Mouse (Mus musculus) lung, postnatal 0 days (tissue): ENCODE data around the gene Ccr9. TPM values are rescaled to one million over a fixed set of nuclear protein-coding genes. Genes with fewer than 3 reads are reported as not detected.
A peak's percentile ranks its signal among the peaks of the same experiment; 100 is the strongest.

Experiments used
- ATAC-seq: fragments of 200-750 bp; cut with Nextera tagmentation; 2 replicates; pipeline ENCODE4 v1.8.0; 2017; ENCODE audit warnings: moderate library complexity
- DNase-seq: peaks from one replicate; pipeline ENCODE4 v3.0.0-alpha.2; 2016; ENCODE audit warnings: low spot score
- H3K27ac ChIP-seq: fragments of 300-500 bp; sonication (generic); 2 replicates; pipeline ENCODE4 v1.5.1; 2014; ENCODE audit warnings: antibody characterized with exemption, mild to moderate bottlenecking, low read length, mixed read lengths
- H3K27me3 ChIP-seq: fragments of 300-500 bp; sonication (generic); replicated peaks from 2 replicates; pipeline ENCODE4 v1.6.1; 2014; ENCODE audit warnings: low read length, mixed read lengths; ENCODE audit not compliant: insufficient read depth
- H3K36me3 ChIP-seq: fragments of 300-500 bp; sonication (generic); 2 replicates; pipeline ENCODE4 v1.6.1; 2014; ENCODE audit warnings: low read length, mixed read lengths; ENCODE audit not compliant: insufficient read depth
- H3K4me1 ChIP-seq: fragments of 300-500 bp; sonication (generic); 2 replicates; pipeline ENCODE4 v1.6.1; 2014; ENCODE audit warnings: antibody characterized with exemption, low read depth, low read length, mixed read lengths; ENCODE audit not compliant: insufficient read depth
- H3K4me2 ChIP-seq: fragments of 300-500 bp; sonication (generic); replicated peaks from 2 replicates; pipeline ENCODE4 v1.6.1; 2014; ENCODE audit warnings: low read depth, mild to moderate bottlenecking, low read length, moderate library complexity, mixed read lengths
- H3K4me3 ChIP-seq: fragments of 300-500 bp; sonication (generic); 2 replicates; pipeline ENCODE4 v1.5.1; 2014; ENCODE audit warnings: low read depth, low read length
- H3K9ac ChIP-seq: fragments of 300-500 bp; sonication (generic); replicated peaks from 2 replicates; pipeline ENCODE4 v1.6.1; 2014; ENCODE audit warnings: low read depth, mild to moderate bottlenecking
- H3K9me3 ChIP-seq: fragments of 300-500 bp; sonication (generic); 2 replicates; pipeline ENCODE4 v1.6.1; 2016; ENCODE audit warnings: low read length, mixed read lengths
- CTCF ChIP-seq: IDR thresholded peaks from 2 replicates; pipeline ENCODE4 v1.5.1; 2016; ENCODE audit warnings: antibody characterized with exemption, mild to moderate bottlenecking
- EP300 ChIP-seq: IDR thresholded peaks from 2 replicates; pipeline ENCODE4 v1.6.1; 2016; ENCODE audit warnings: antibody characterized with exemption, mild to moderate bottlenecking, control low read depth
- WGBS: fragments of 180-500 bp; shearing (Covaris S2); extraction: QIAGEN DNeasy Blood & Tissue Kit; methylation state at CpG from one replicate; pipeline ENCODE4 v1.1.7; 2014; 5-methylcytosine and 5-hydroxymethylcytosine counted together
- polyA plus RNA-seq: library from polyadenylated mRNA; unstranded; fragments of >200 nt; fragmentation: Nextera tagmentation; extraction: Ambion mirVana; gene quantifications from 2 replicates; pipeline ENCODE4 v1.2.1, GENCODE M21; 2015

The Ccr9 gene
- 0.29 and 0.35 TPM in 2 replicates for polyA plus RNA-seq

DNA sequence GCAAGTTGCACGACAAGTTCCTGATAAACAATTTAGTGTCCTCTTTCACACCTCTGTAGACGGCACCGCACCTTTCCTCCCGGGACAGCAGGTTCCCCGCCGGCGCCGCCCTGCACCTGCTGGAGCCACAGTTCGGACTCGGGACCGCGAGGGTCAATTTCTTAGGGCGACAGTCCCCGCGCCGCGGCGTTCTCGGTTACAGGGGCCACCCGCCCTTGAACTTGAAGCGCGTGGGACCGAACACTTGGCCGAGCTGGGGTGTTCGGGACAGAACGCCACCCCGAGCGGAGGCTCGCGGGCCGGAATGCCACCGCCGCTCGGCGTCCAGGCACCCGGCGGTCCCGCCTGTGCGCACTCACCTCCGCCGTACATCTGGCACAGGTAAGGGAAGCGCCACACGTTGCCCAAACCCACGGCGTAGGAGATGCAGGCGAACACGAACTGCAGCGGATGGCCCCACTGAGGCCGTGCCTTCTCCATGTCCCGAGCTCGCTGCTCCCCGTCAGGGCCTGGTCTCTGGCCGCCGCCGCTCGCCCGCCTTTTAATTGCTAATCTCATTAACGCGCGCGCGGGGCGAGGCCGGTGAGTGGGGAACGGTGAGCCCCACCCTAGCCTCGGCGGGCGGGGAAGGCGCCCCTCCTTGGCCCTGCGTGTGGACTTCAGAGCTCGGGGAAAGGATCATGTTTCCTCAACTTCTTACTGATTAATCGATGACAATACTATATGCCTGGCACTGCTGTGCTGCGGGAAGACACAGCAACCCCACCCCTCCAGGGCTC lies at the start of gene Ccr9, which contains the start of gene Slc6a20a:
Ccr9 (plus strand) TSS at position 113 of the 779 bp plus-strand sequence.
Slc6a20a (minus strand) TSS at position 559 of the 779 bp plus-strand sequence.
- H3K9me3 ChIP-seq, result no peaks in the 10 kb centered on the region
- WGBS, result 2% methylated on average over 73 of the region's 73 CpGs
- H3K27me3 ChIP-seq, result peaks cover 17% of the 10 kb centered on the region
- H3K4me1 ChIP-seq, result no peaks in the 10 kb centered on the region
- peak; percentile 55 for ATAC-seq
- 0 out of 2 replicates have a peak within 1 kb of the TSS, but pooled peaks have one; percentile 2 for H3K9ac ChIP-seq
- no peak within 1 kb of the TSS for H3K27ac ChIP-seq
- DNase-seq, result peak; percentile 22
- H3K4me2 ChIP-seq, result peak within 1 kb of the TSS; percentile 64
- TF ChIP-seq CTCF, result no peak
- no peak for TF ChIP-seq EP300
- peak within 1 kb of the TSS; percentile 34 for H3K4me3 ChIP-seq
- no peaks in the 10 kb centered on the region for H3K36me3 ChIP-seq

DNA sequence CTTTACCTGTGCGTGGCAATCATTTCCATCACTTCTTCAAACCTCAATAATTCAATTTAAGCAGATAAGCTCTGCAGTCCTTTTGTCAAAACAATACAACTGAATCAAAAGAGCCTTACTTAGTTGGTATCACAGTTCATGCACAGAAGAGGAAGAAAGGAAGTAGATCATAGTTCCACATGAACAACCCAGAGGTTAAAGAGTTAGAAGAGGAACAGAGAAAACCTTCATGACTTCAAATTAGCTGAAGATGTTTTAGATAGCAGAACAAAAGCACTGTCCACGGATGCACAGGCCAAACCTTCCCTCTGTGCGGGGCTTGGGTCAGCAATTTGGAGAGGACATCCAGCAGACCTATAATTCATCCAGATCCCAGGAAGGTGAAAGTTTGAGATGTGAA lies 46.6 kb upstream of the Ccr9 start:
- no peak overlapping the region for H3K27ac ChIP-seq
- no peak overlapping the region for H3K9ac ChIP-seq
- DNase-seq (no peak), ATAC-seq (no peak)
- H3K36me3 ChIP-seq, result no peaks in the 10 kb centered on the region
- H3K4me2 ChIP-seq, result no peak overlapping the region
- TF ChIP-seq EP300 (no peak), CTCF (no peak)
- no peaks in the 10 kb centered on the region for H3K9me3 ChIP-seq
- WGBS, result 80% methylated on average over 3 of the region's 3 CpGs
- no peaks in the 10 kb centered on the region for H3K4me1 ChIP-seq
- H3K27me3 ChIP-seq, result no peaks in the 10 kb centered on the region
- no peak overlapping the region for H3K4me3 ChIP-seq

DNA sequence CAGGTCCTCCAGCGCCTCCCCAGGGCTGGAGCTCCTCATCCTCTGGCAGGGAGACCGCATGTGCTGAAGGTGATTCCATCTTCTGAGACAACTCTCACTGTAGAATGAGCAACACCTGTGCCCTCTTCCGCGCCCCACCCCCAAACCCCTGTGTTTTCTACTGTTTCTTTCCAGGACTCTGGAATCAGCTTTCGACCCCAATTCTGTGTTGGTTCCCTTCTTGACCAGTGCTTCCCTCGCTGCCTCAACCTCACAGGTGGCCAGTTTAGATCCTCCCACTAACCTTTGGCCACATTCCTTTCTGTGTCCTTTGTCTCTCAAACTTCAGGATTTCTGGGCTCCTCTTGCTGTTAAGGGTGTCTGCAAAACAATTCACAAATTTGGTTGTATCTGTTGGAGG lies 46.0 kb upstream of the Ccr9 start, which contains the start of gene Slc6a20b:
Slc6a20b (minus strand) TSS at position 285 of the 400 bp plus-strand sequence.
- 71% methylated on average over 6 of the region's 6 CpGs for WGBS
- H3K27ac ChIP-seq, result no peak within 1 kb of the TSS
- H3K4me3 ChIP-seq, result no peak within 1 kb of the TSS
- H3K27me3 ChIP-seq, result no peaks in the 10 kb centered on the region
- no peak within 1 kb of the TSS for H3K4me2 ChIP-seq
- TF ChIP-seq CTCF (no peak), EP300 (no peak)
- no peak for DNase-seq
- H3K9me3 ChIP-seq, result no peaks in the 10 kb centered on the region
- no peaks in the 10 kb centered on the region for H3K36me3 ChIP-seq
- H3K4me1 ChIP-seq, result no peaks in the 10 kb centered on the region
- H3K9ac ChIP-seq, result no peak within 1 kb of the TSS
- ATAC-seq, result no peak

DNA sequence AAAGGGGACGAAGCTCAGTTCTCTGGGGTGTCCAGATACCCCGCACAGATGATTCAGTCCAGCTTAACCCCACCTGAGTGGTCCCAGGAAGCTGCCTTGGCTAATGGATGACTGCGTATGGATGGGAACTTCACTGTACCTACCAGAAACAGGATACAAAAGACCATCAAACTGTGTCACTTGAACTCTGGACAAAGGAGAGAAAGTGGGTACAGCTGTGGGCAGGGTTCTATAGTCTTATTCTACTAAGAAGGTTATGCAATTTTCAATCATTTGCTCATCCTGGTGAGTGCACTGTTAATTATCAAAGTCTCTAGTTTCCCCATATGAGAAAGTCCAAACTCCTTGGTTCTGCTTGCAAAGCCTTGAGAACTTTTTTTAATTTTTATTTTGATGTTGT lies 45.2 kb upstream of the Ccr9 start:
- H3K27ac ChIP-seq, result no peak overlapping the region
- no peak overlapping the region for H3K4me2 ChIP-seq
- ATAC-seq (no peak), DNase-seq (no peak)
- no peak overlapping the region for H3K4me3 ChIP-seq
- H3K27me3 ChIP-seq, result no peaks in the 10 kb centered on the region
- WGBS, result 78% methylated on average over 3 of the region's 3 CpGs
- no peaks in the 10 kb centered on the region for H3K36me3 ChIP-seq
- no peak overlapping the region for H3K9ac ChIP-seq
- TF ChIP-seq EP300, result no peak
- no peak for TF ChIP-seq CTCF
- no peaks in the 10 kb centered on the region for H3K9me3 ChIP-seq
- no peaks in the 10 kb centered on the region for H3K4me1 ChIP-seq

DNA sequence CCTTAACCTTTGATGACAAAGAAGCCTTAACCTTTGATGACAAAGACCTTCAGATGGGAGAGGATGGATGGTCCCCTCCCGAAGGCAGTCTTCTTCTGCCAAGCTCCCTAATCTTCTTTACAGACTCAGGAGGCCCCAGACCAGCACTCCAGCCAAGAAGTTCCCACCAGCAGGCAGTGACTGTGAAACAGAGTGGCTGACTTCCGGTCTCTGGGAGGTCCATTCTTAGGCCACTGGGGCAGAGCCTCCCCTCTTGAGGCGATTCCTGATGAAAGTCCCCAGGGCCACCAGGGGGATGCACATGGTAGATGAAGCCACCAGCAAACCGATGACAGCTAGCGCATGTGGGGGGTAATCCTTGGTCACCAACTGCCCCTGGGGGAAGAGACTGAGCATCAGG lies 41.5 kb upstream of the Ccr9 start:
- Histone ChIP-seq H3K4me3 (no peak overlapping the region), H3K9ac (no peak overlapping the region), H3K27me3 (no peaks in the 10 kb centered on the region), H3K4me2 (no peak overlapping the region), H3K27ac (no peak overlapping the region), H3K36me3 (no peaks in the 10 kb centered on the region), H3K9me3 (no peaks in the 10 kb centered on the region), H3K4me1 (no peaks in the 10 kb centered on the region)
- DNase-seq (no peak), ATAC-seq (no peak)
- 61% methylated on average over 5 of the region's 5 CpGs for WGBS
- TF ChIP-seq CTCF (no peak), EP300 (no peak)

DNA sequence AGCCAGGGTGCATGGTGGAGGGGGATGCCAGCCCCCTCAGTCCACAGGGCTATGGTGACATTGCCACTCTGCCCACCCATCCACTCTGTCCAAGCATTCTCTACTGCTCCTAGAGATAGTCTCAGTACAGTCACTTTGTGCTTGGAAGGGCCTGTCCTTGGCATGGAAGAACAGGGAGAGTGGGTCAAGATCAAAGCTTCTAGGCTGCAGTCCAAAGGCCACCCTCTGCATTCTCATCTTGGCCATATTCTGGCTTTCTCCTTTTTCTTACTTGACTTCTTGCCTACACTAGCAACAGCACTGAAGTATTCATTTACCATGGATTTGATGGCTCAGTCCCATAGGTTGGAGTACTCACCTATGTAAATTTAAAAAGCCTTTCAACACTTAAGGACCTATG lies 40.0 kb upstream of the Ccr9 start:
- H3K4me2 ChIP-seq, result no peak overlapping the region
- no peaks in the 10 kb centered on the region for H3K27me3 ChIP-seq
- H3K9ac ChIP-seq, result no peak overlapping the region
- ATAC-seq, result no peak
- no peak overlapping the region for H3K27ac ChIP-seq
- DNase-seq, result no peak
- no peak overlapping the region for H3K4me3 ChIP-seq
- no peaks in the 10 kb centered on the region for H3K9me3 ChIP-seq
- TF ChIP-seq EP300 (no peak), CTCF (no peak)
- no peaks in the 10 kb centered on the region for H3K4me1 ChIP-seq
- H3K36me3 ChIP-seq, result no peaks in the 10 kb centered on the region
